Mouse (Mus musculus) telencephalon, adult 2 months (tissue): Measurements from ENCODE around the gene Ces1g.

ENCODE experiments used
- DNase-seq: peaks from one replicate; pipeline ENCODE4 v3.0.0-alpha.2; 2011; ENCODE audit warnings: low read depth, low spot score

Ces1g gene

GRCm38 (mm10) chr8:93337207-93337606, at the start of gene Ces1g:
TSS of gene Ces1g (minus strand) at chr8:93337308.
- no peak for DNase-seq

GRCm38 (mm10) chr8:93379625-93380024, 42.5 kb upstream of the Ces1g start, which contains the start of gene Ces1h:
TSS of gene Ces1h (minus strand) at chr8:93379725.
- no peak for DNase-seq

GRCm38 (mm10) chr8:93369481-93369880, 32.4 kb upstream of the Ces1g start:
- DNase-seq: no peak

- no peak for DNase-seq
Observed at GRCm38 (mm10) chr8:93360113-93360512, 23.0 kb upstream of the Ces1g start.

- DNase-seq: no peak
Observed at GRCm38 (mm10) chr8:93339531-93339930, 2.4 kb upstream of the Ces1g start.

- no peak for DNase-seq
Observed at GRCm38 (mm10) chr8:93332703-93333102, 4.4 kb downstream of the Ces1g start.

- DNase-seq: no peak
Observed at GRCm38 (mm10) chr8:93331151-93331550, 6.0 kb downstream of the Ces1g start.

- DNase-seq: no peak
Observed at GRCm38 (mm10) chr8:93325123-93325522, 12.0 kb downstream of the Ces1g start.

GRCm38 (mm10) chr8:93317031-93317430, 20.1 kb downstream of the Ces1g start:
- DNase-seq: no peak

- DNase-seq: peak; percentile 28
Observed at GRCm38 (mm10) chr8:93315557-93315956, 21.6 kb downstream of the Ces1g start.

GRCm38 (mm10) chr8:93283896-93284295, 53.2 kb downstream of the Ces1g start:
- no peak for DNase-seq

GRCm38 (mm10) chr8:93282349-93282748, 54.8 kb downstream of the Ces1g start:
- no peak for DNase-seq

GRCm38 (mm10) chr8:93279556-93279955, 57.6 kb downstream of the Ces1g start, which contains the start of gene Ces1f:
TSS of gene Ces1f (minus strand) at chr8:93279747.
- no peak for DNase-seq

- DNase-seq: peak; percentile 38
Observed at GRCm38 (mm10) chr8:93278176-93278805, 58.8 kb downstream of the Ces1g start.

GRCm38 (mm10) chr8:93274609-93275008, 62.5 kb downstream of the Ces1g start:
- no peak for DNase-seq

GRCm38 (mm10) chr8:93273321-93273720, 63.8 kb downstream of the Ces1g start:
- DNase-seq: peak; percentile 85

GRCm38 (mm10) chr8:93272686-93273085, 64.4 kb downstream of the Ces1g start:
- DNase-seq: no peak

- DNase-seq: no peak
Observed at GRCm38 (mm10) chr8:93261436-93261835, 75.7 kb downstream of the Ces1g start.

GRCm38 (mm10) chr8:93252400-93252925, 84.6 kb downstream of the Ces1g start:
- no peak for DNase-seq
